Comparison of ENCODE assay signal across 8 mouse cellular contexts in the genomic region with DNA sequence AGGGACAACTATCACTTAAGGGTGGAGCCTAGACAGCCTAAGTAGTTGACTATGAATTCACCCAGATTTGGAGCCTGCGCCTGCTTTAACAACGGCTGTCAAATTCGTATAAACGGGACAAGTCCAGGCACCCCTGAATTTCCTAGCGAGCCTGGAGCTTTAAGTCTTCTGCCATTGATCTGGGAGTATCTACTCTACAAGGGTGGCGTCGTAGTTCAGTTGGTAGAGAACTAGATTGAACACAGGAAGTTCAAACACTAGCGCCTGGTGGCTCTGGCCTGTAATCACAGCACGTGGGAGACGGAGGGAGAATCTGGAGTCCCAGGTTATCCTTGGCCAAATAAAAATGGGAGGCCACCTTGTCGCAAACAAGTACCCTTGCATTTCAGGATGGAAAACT. TPM values are rescaled to one million over a fixed set of nuclear protein-coding genes. Genes with fewer than 3 reads are reported as not detected.
DNase-seq lines count a peak whose midpoint lies in the region; ATAC-seq and TF ChIP-seq lines count a peak whose summit lies in the region.

No protein-coding gene starts in this region.

- H3K4me3 ChIP-seq in heart, embryonic 10.5 days, result peak overlapping the region; percentile 82
- H3K4me3 ChIP-seq in ES-E14 (ENCODE audit: insufficient read depth in 1 of 2, low read depth in 1 of 2, low read length in 2 of 2, poor library complexity in 1 of 2, severe bottlenecking in 1 of 2), result peak overlapping the region; percentile 4 to 39; a peak in 3 of 4 replicates
- peak overlapping the region; percentile 86 for H3K4me3 ChIP-seq in heart, postnatal 0 days (ENCODE audit: low read depth, low read length)
- H3K4me3 ChIP-seq in lung, postnatal 0 days (ENCODE audit: low read depth, low read length), result peak overlapping the region; percentile 65; the same call in 1 of the 2 replicates

- peak overlapping the region; percentile 76 for H3K4me2 ChIP-seq in heart, postnatal 0 days (ENCODE audit: low read depth, low read length)
- H3K4me2 ChIP-seq in lung, postnatal 0 days (replicated peaks; ENCODE audit: low read depth, low read length), result peak overlapping the region; percentile 81

- no peak for DNase-seq in heart, embryonic 10.5 days (ENCODE audit: low spot score)
- DNase-seq in heart, adult 8-10 months (ENCODE audit: low spot score), result no peak
- DNase-seq in ES-E14 (ENCODE audit: low read depth, low spot score), result no peak
- no peak for DNase-seq in heart, postnatal 0 days (ENCODE audit: low spot score)
- DNase-seq in lung, postnatal 0 days (ENCODE audit: low spot score), result no peak
- peak; percentile 16 to 20 for DNase-seq in thymus, postnatal 10 days (ENCODE audit: low spot score in 2 of 2)
- no peak for DNase-seq in ovary, adult 18-20 months (ENCODE audit: low spot score)
- no peak for DNase-seq in testis, postnatal 14 days (ENCODE audit: low spot score)

- H3K36me3 ChIP-seq in heart, embryonic 10.5 days, result no peaks in the 10 kb centered on the region
- H3K36me3 ChIP-seq in ES-E14 (ENCODE audit: control insufficient read depth, insufficient read depth, low read length, poor library complexity, severe bottlenecking), result no peaks in the 10 kb centered on the region
- no peaks in the 10 kb centered on the region for H3K36me3 ChIP-seq in heart, postnatal 0 days (replicated peaks; ENCODE audit: control insufficient read depth, insufficient read depth, low read length)
- no peaks in the 10 kb centered on the region for H3K36me3 ChIP-seq in lung, postnatal 0 days (ENCODE audit: insufficient read depth, low read length)

- TF ChIP-seq CTCF in heart, postnatal 0 days (IDR thresholded peaks at IDR 0.05; ENCODE audit: low read depth), result no peak
- no peak for TF ChIP-seq CTCF in lung, postnatal 0 days (IDR thresholded peaks at IDR 0.05)

- ATAC-seq in heart, postnatal 0 days (ENCODE audit: insufficient read depth, low read depth), result no peak
- ATAC-seq in lung, postnatal 0 days, result no peak

- H3K4me1 ChIP-seq in heart, embryonic 10.5 days, result peaks cover 28% of the 10 kb centered on the region
- H3K4me1 ChIP-seq in ES-E14 (ENCODE audit: control insufficient read depth in 2 of 2, insufficient read depth in 2 of 2, low read length in 2 of 2, poor library complexity in 1 of 2), result peaks cover 2 to 16% of the 10 kb centered on the region in 2 experiments; a peak in 3 of 4 replicates
- peaks cover 13% of the 10 kb centered on the region for H3K4me1 ChIP-seq in heart, postnatal 0 days (ENCODE audit: control insufficient read depth, insufficient read depth)
- no peaks in the 10 kb centered on the region for H3K4me1 ChIP-seq in lung, postnatal 0 days (ENCODE audit: insufficient read depth, low read depth, low read length)

- H3K9ac ChIP-seq in ES-E14 (ENCODE audit: insufficient read depth, low read depth, low read length, poor library complexity, severe bottlenecking), result peak overlapping the region; percentile 47; the same call in 1 of the 2 replicates
- no peak overlapping the region for H3K9ac ChIP-seq in heart, postnatal 0 days (replicated peaks; ENCODE audit: low read depth, low read length)
- no peak overlapping the region for H3K9ac ChIP-seq in lung, postnatal 0 days (replicated peaks; ENCODE audit: low read depth)

- 68% methylated on average over 11 of the region's 11 CpGs for WGBS in heart, embryonic 10.5 days
- 63% methylated on average over 11 of the region's 11 CpGs for WGBS in heart, postnatal 0 days
- WGBS in lung, postnatal 0 days, result 53% methylated on average over 11 of the region's 11 CpGs

- no peaks in the 10 kb centered on the region for H3K27me3 ChIP-seq in heart, embryonic 10.5 days (ENCODE audit: insufficient read depth, poor library complexity, severe bottlenecking)
- H3K27me3 ChIP-seq in heart, postnatal 0 days (ENCODE audit: control insufficient read depth, insufficient read depth, low read length), result no peaks in the 10 kb centered on the region
- H3K27me3 ChIP-seq in lung, postnatal 0 days (replicated peaks; ENCODE audit: insufficient read depth, low read length), result no peaks in the 10 kb centered on the region

- H3K9me3 ChIP-seq in heart, embryonic 10.5 days, result no peaks in the 10 kb centered on the region
- H3K9me3 ChIP-seq in ES-E14 (ENCODE audit: control insufficient read depth, insufficient read depth, low read depth, low read length), result no peaks in the 10 kb centered on the region
- no peaks in the 10 kb centered on the region for H3K9me3 ChIP-seq in heart, postnatal 0 days (replicated peaks; ENCODE audit: control insufficient read depth, low read length)
- H3K9me3 ChIP-seq in lung, postnatal 0 days (ENCODE audit: low read length), result no peaks in the 10 kb centered on the region

- in situ Hi-C loops in ES-E14 (cut with MboI; ENCODE audit: low sequenced_read_pairs in 2 of 2, unreplicated experiment in 2 of 2), result no loop called here

- peak overlapping the region; percentile 83 for H3K27ac ChIP-seq in heart, embryonic 10.5 days
- no peak overlapping the region for H3K27ac ChIP-seq in ES-E14 (ENCODE audit: insufficient read depth, low read depth, low read length, poor library complexity, severe bottlenecking)
- 0 out of 2 replicates have a peak overlapping the region, but pooled peaks have one; percentile 91 for H3K27ac ChIP-seq in heart, postnatal 0 days (ENCODE audit: low read depth)
- no peak overlapping the region for H3K27ac ChIP-seq in lung, postnatal 0 days (ENCODE audit: low read length)

- TF ChIP-seq EP300 in heart, postnatal 0 days (IDR thresholded peaks at IDR 0.05; ENCODE audit: low read depth), result no peak
- TF ChIP-seq EP300 in lung, postnatal 0 days (IDR thresholded peaks at IDR 0.05), result no peak

TF ChIP-seq in ES-E14, 5 proteins besides CTCF, POLR2A, EP300 and RAD21:
- TF ChIP-seq MAFK (IDR thresholded peaks at IDR 0.05; ENCODE audit: insufficient read depth, low read depth, low read length) (no peak), HCFC1 (IDR thresholded peaks at IDR 0.05; ENCODE audit: borderline replicate concordance, insufficient read depth, low read length) (no peak), ZC3H11A (IDR thresholded peaks at IDR 0.05; ENCODE audit: borderline replicate concordance, low read depth, low read length) (no peak), CHD2 (IDR thresholded peaks at IDR 0.05; ENCODE audit: low read depth, low read length) (no peak), ZNF384 (IDR thresholded peaks at IDR 0.05; ENCODE audit: low read depth, low read length) (no peak)

RNA-seq across cellular contexts. Expression of a gene that starts 0.4 kb away (rescaled TPM):
- polyA plus RNA-seq in heart, embryonic 10.5 days (2016; fragmentation: Nextera tagmentation; extraction: Ambion mirVana), result 18.7 and 23.1 TPM in 2 replicates
- 10 to 100 TPM; 39.7 to 41.2 (median 40.2) TPM for total RNA-seq in heart, adult 8-10 months (2022)
- total RNA-seq in ES-E14 (2012; rRNA removed), result 14.2 and 15.2 TPM in 2 replicates
- 30.8 TPM in 2 replicates for total RNA-seq in heart, postnatal 0 days (2014; rRNA removed; ENCODE audit: low replicate concordance)
- polyA plus RNA-seq in heart, postnatal 0 days (2015; fragmentation: Nextera tagmentation; extraction: Ambion mirVana), result 14.2 and 15.3 TPM in 2 replicates
- 12.7 and 13.7 TPM in 2 replicates for polyA plus RNA-seq in lung, postnatal 0 days (2015; fragmentation: Nextera tagmentation; extraction: Ambion mirVana)

RNA-seq across cellular contexts. Expression of a gene that starts 44.1 kb away (rescaled TPM):
- polyA plus RNA-seq in heart, embryonic 10.5 days (2016; fragmentation: Nextera tagmentation; extraction: Ambion mirVana), result 1.2 and 1.7 TPM in 2 replicates
- total RNA-seq in heart, adult 8-10 months (2022), result 1 to 10 TPM; 2.5 to 4.9 (median 3.3) TPM
- total RNA-seq in ES-E14 (2012; rRNA removed), result 15.2 and 18.4 TPM in 2 replicates
- 2.9 and 3.0 TPM in 2 replicates for total RNA-seq in heart, postnatal 0 days (2014; rRNA removed; ENCODE audit: low replicate concordance)
- 0.36 and 0.44 TPM in 2 replicates for polyA plus RNA-seq in heart, postnatal 0 days (2015; fragmentation: Nextera tagmentation; extraction: Ambion mirVana)
- polyA plus RNA-seq in lung, postnatal 0 days (2015; fragmentation: Nextera tagmentation; extraction: Ambion mirVana), result 2.2 and 2.6 TPM in 2 replicates

RNA-seq across cellular contexts. Expression of a gene that starts 48.3 kb away (rescaled TPM):
- 177 and 217 TPM in 2 replicates for polyA plus RNA-seq in heart, embryonic 10.5 days (2016; fragmentation: Nextera tagmentation; extraction: Ambion mirVana)
- 10 to 100 TPM in 3 of 4 experiments, 1 to 10 TPM in 1; 9.8 to 31.3 (median 20.9) TPM for total RNA-seq in heart, adult 8-10 months (2022)
- 171 and 181 TPM in 2 replicates for total RNA-seq in ES-E14 (2012; rRNA removed)
- total RNA-seq in heart, postnatal 0 days (2014; rRNA removed; ENCODE audit: low replicate concordance), result 57.4 and 71.9 TPM in 2 replicates
- 270 and 308 TPM in 2 replicates for polyA plus RNA-seq in heart, postnatal 0 days (2015; fragmentation: Nextera tagmentation; extraction: Ambion mirVana)
- 620 and 625 TPM in 2 replicates for polyA plus RNA-seq in lung, postnatal 0 days (2015; fragmentation: Nextera tagmentation; extraction: Ambion mirVana)

Comparison
In these comparisons a context has a peak if more than half of its experiments do, and no peak if none do; other contexts are left out.
1. DNase-seq: peak in thymus, postnatal 10 days (2 of 2); none in heart, embryonic 10.5 days (single experiment), heart, adult 8-10 months (single experiment), ES-E14 (single experiment), heart, postnatal 0 days (single experiment), lung, postnatal 0 days (single experiment), ovary, adult 18-20 months (single experiment) and testis, postnatal 14 days (single experiment).
2. H3K27ac ChIP-seq: peak in heart, embryonic 10.5 days (single experiment) and heart, postnatal 0 days (single experiment); none in ES-E14 (single experiment) and lung, postnatal 0 days (single experiment).
3. H3K4me3 ChIP-seq: peak in every context shown above with its lines; median percentile 86 in heart, postnatal 0 days; 82 in heart, embryonic 10.5 days; 65 in lung, postnatal 0 days; 22 in ES-E14.